Mouse (Mus musculus) liver, embryonic 13.5 days (tissue): ENCODE data around the gene Ttll4. TPM values are rescaled to one million over a fixed set of nuclear protein-coding genes. Genes with fewer than 3 reads are reported as not detected.

ENCODE experiments used
- ATAC-seq: fragments of 200-750 bp; cut with Nextera tagmentation; 2 replicates; pipeline ENCODE4 v1.8.0; 2017; ENCODE audit warnings: low read depth, mild to moderate bottlenecking, moderate number of reproducible peaks, moderate library complexity
- DNase-seq: peaks from one replicate; pipeline ENCODE4 v3.0.0; 2022
- H3K27ac ChIP-seq: fragments of 300-500 bp; sonication (generic); 2 replicates; pipeline ENCODE4 v1.5.1; 2015; ENCODE audit warnings: moderate library complexity, mild to moderate bottlenecking, inconsistent platforms
- H3K27me3 ChIP-seq: fragments of 300-500 bp; sonication (generic); 2 replicates; pipeline ENCODE4 v1.6.1; 2015; ENCODE audit warnings: mild to moderate bottlenecking, inconsistent platforms
- H3K36me3 ChIP-seq: fragments of 300-500 bp; sonication (generic); 2 replicates; pipeline ENCODE4 v1.6.1; 2015; ENCODE audit warnings: mild to moderate bottlenecking, inconsistent platforms
- H3K4me1 ChIP-seq: fragments of 300-500 bp; sonication (generic); replicated peaks from 2 replicates; pipeline ENCODE4 v1.6.1; 2015; ENCODE audit warnings: inconsistent platforms
- H3K4me2 ChIP-seq: fragments of 300-500 bp; sonication (generic); 2 replicates; pipeline ENCODE4 v1.6.1; 2015; ENCODE audit warnings: inconsistent platforms, mild to moderate bottlenecking, moderate library complexity
- H3K4me3 ChIP-seq: fragments of 300-500 bp; sonication (generic); replicated peaks from 2 replicates; pipeline ENCODE4 v1.5.1; 2015; ENCODE audit warnings: mild to moderate bottlenecking, inconsistent platforms
- H3K9ac ChIP-seq: fragments of 300-500 bp; sonication (generic); 2 replicates; pipeline ENCODE4 v1.6.1; 2015; ENCODE audit warnings: mild to moderate bottlenecking, inconsistent platforms
- H3K9me3 ChIP-seq: fragments of 300-500 bp; sonication (generic); replicated peaks from 2 replicates; pipeline ENCODE4 v1.6.1; 2016; ENCODE audit warnings: inconsistent platforms
- WGBS: fragments of 180-500 bp; shearing (Covaris S2); methylation state at CpG from one replicate; pipeline ENCODE4 v1.1.7; 2015; ENCODE audit not compliant: insufficient replicate concordance; 5-methylcytosine and 5-hydroxymethylcytosine counted together
- polyA plus RNA-seq: library from polyadenylated mRNA; unstranded; fragments of >200 nt; fragmentation: Nextera tagmentation; extraction: Ambion mirVana; gene quantifications from 2 replicates; pipeline ENCODE4 v1.2.1, GENCODE M21; 2015

Gene Ttll4
- 5.7 and 9.2 TPM in 2 replicates for polyA plus RNA-seq

- H3K36me3 ChIP-seq: no peaks in the 10 kb centered on the region
- no peaks in the 10 kb centered on the region for H3K27me3 ChIP-seq
- peak within 1 kb of the TSS; percentile 88 for H3K4me3 ChIP-seq
- peak within 1 kb of the TSS; percentile 80 for H3K27ac ChIP-seq
- peak within 1 kb of the TSS; percentile 80 for H3K4me2 ChIP-seq
- H3K4me1 ChIP-seq: peaks cover 42% of the 10 kb centered on the region
- H3K9me3 ChIP-seq: no peaks in the 10 kb centered on the region
- WGBS: under 1% methylated on average over 64 of the region's 66 CpGs
- ATAC-seq (peak; percentile 96), DNase-seq (peak; percentile 87)
- H3K9ac ChIP-seq: peak within 1 kb of the TSS; percentile 87
Measured at GRCm38 (mm10) chr1:74661448-74662195, at the start of gene Ttll4. Gene Ttll4 (plus strand): TSS chr1:74661745.

GRCm38 (mm10) chr1:74624183-74624582 lies 37.4 kb upstream of the Ttll4 start:
- no peak for ATAC-seq
- H3K4me3 ChIP-seq: no peak overlapping the region
- no peaks in the 10 kb centered on the region for H3K4me1 ChIP-seq

GRCm38 (mm10) chr1:74626076-74626475 lies 35.5 kb upstream of the Ttll4 start:
- ATAC-seq (no peak), DNase-seq (no peak)
- H3K27ac ChIP-seq: no peak overlapping the region
- H3K9me3 ChIP-seq: no peaks in the 10 kb centered on the region
- H3K4me2 ChIP-seq: no peak overlapping the region
- H3K4me1 ChIP-seq: no peaks in the 10 kb centered on the region
- no peak overlapping the region for H3K9ac ChIP-seq
- no peaks in the 10 kb centered on the region for H3K36me3 ChIP-seq
- no peak overlapping the region for H3K4me3 ChIP-seq
- no peaks in the 10 kb centered on the region for H3K27me3 ChIP-seq
- WGBS: 60% methylated on average over 4 of the region's 4 CpGs

More at GRCm38 (mm10) chr1:74624183-74624582, 37.4 kb upstream of the Ttll4 start:
- WGBS: 81% methylated on average over 1 of the region's 1 CpGs
- no peak overlapping the region for H3K9ac ChIP-seq
- no peak for DNase-seq
- no peaks in the 10 kb centered on the region for H3K36me3 ChIP-seq
- H3K27ac ChIP-seq: no peak overlapping the region
- no peaks in the 10 kb centered on the region for H3K9me3 ChIP-seq
- H3K4me2 ChIP-seq: no peak overlapping the region
- no peaks in the 10 kb centered on the region for H3K27me3 ChIP-seq

- Histone ChIP-seq H3K27ac (no peak overlapping the region), H3K4me1 (no peaks in the 10 kb centered on the region), H3K4me3 (no peak overlapping the region), H3K9ac (no peak overlapping the region), H3K9me3 (no peaks in the 10 kb centered on the region), H3K27me3 (no peaks in the 10 kb centered on the region), H3K4me2 (no peak overlapping the region), H3K36me3 (no peaks in the 10 kb centered on the region)
- ATAC-seq: no peak
- no peak for DNase-seq
- 54% methylated on average over 7 of the region's 7 CpGs for WGBS
Measured at GRCm38 (mm10) chr1:74628001-74628400, 33.5 kb upstream of the Ttll4 start.

GRCm38 (mm10) chr1:74632734-74633133 lies 28.8 kb upstream of the Ttll4 start:
- DNase-seq: no peak

GRCm38 (mm10) chr1:74643524-74643923 lies 18.0 kb upstream of the Ttll4 start:
- WGBS: 59% methylated on average over 2 of the region's 2 CpGs
- no peak for DNase-seq
- Histone ChIP-seq H3K36me3 (no peaks in the 10 kb centered on the region), H3K27me3 (0 out of 2 replicates have a peak, but pooled peaks cover 3% of the 10 kb centered on the region), H3K9ac (no peak overlapping the region), H3K4me1 (no peaks in the 10 kb centered on the region), H3K4me3 (no peak overlapping the region), H3K9me3 (no peaks in the 10 kb centered on the region), H3K27ac (no peak overlapping the region), H3K4me2 (no peak overlapping the region)
- ATAC-seq: no peak

More at GRCm38 (mm10) chr1:74632734-74633133, 28.8 kb upstream of the Ttll4 start:
- Histone ChIP-seq H3K4me3 (no peak overlapping the region), H3K9me3 (no peaks in the 10 kb centered on the region), H3K36me3 (no peaks in the 10 kb centered on the region), H3K27ac (no peak overlapping the region), H3K4me2 (no peak overlapping the region), H3K4me1 (no peaks in the 10 kb centered on the region), H3K9ac (no peak overlapping the region), H3K27me3 (no peaks in the 10 kb centered on the region)
- no peak for ATAC-seq
- WGBS: 38% methylated on average over 4 of the region's 4 CpGs

- Histone ChIP-seq H3K36me3 (no peaks in the 10 kb centered on the region), H3K4me2 (no peak overlapping the region), H3K4me1 (no peaks in the 10 kb centered on the region), H3K4me3 (no peak overlapping the region), H3K27me3 (0 out of 2 replicates have a peak, but pooled peaks cover 3% of the 10 kb centered on the region), H3K27ac (no peak overlapping the region), H3K9me3 (no peaks in the 10 kb centered on the region), H3K9ac (no peak overlapping the region)
- DNase-seq (no peak), ATAC-seq (no peak)
Measured at GRCm38 (mm10) chr1:74643926-74644325, 17.6 kb upstream of the Ttll4 start.

- Histone ChIP-seq H3K4me2 (peak overlapping the region; percentile 80), H3K4me3 (peak overlapping the region; percentile 88), H3K9me3 (no peaks in the 10 kb centered on the region), H3K9ac (peak overlapping the region; percentile 87), H3K36me3 (no peaks in the 10 kb centered on the region), H3K27me3 (no peaks in the 10 kb centered on the region), H3K27ac (peak overlapping the region; percentile 80), H3K4me1 (peaks cover 43% of the 10 kb centered on the region)
- no peak for DNase-seq
- 2% methylated on average over 13 of the region's 13 CpGs for WGBS
- ATAC-seq: no peak
Measured at GRCm38 (mm10) chr1:74662253-74662865, 814 bp downstream of the Ttll4 start.

GRCm38 (mm10) chr1:74665153-74665552 lies 3.6 kb downstream of the Ttll4 start:
- Histone ChIP-seq H3K9me3 (no peaks in the 10 kb centered on the region), H3K27ac (no peak overlapping the region), H3K4me1 (peaks cover 45% of the 10 kb centered on the region), H3K4me2 (no peak overlapping the region), H3K4me3 (no peak overlapping the region), H3K9ac (no peak overlapping the region), H3K36me3 (0 out of 2 replicates have a peak, but pooled peaks cover 9% of the 10 kb centered on the region), H3K27me3 (no peaks in the 10 kb centered on the region)
- no peak for DNase-seq
- 59% methylated on average over 6 of the region's 6 CpGs for WGBS
- ATAC-seq: no peak

GRCm38 (mm10) chr1:74668371-74668770 lies 6.8 kb downstream of the Ttll4 start:
- Histone ChIP-seq H3K4me1 (peaks cover 46% of the 10 kb centered on the region), H3K9ac (no peak overlapping the region), H3K27ac (no peak overlapping the region), H3K27me3 (no peaks in the 10 kb centered on the region), H3K4me3 (no peak overlapping the region), H3K4me2 (no peak overlapping the region), H3K9me3 (no peaks in the 10 kb centered on the region), H3K36me3 (0 out of 2 replicates have a peak, but pooled peaks cover 15% of the 10 kb centered on the region)
- DNase-seq: no peak
- no peak for ATAC-seq
- 73% methylated on average over 3 of the region's 3 CpGs for WGBS

- Histone ChIP-seq H3K4me2 (no peak overlapping the region), H3K27me3 (no peaks in the 10 kb centered on the region), H3K9ac (no peak overlapping the region), H3K4me1 (peaks cover 15% of the 10 kb centered on the region), H3K27ac (no peak overlapping the region; the same call in 1 of the 2 replicates), H3K9me3 (no peaks in the 10 kb centered on the region), H3K36me3 (peaks cover 15% of the 10 kb centered on the region; the same call in 1 of the 2 replicates), H3K4me3 (no peak overlapping the region)
- no peak for DNase-seq
- WGBS: 54% methylated on average over 7 of the region's 7 CpGs
- ATAC-seq: no peak; the same call in 1 of the 2 replicates
Measured at GRCm38 (mm10) chr1:74672731-74673130, 11.2 kb downstream of the Ttll4 start.
